Mouse (Mus musculus): ENCODE results near the gene Ptger4. TPM values are rescaled to one million over a fixed set of nuclear protein-coding genes. Genes with fewer than 3 reads are reported as not detected.

The Ptger4 gene
- polyA plus RNA-seq, 1 experiment from 2014 or later, result 3.3 TPM

GRCm38 (mm10) chr15:5157386-5157785, 86.6 kb downstream of the Ptger4 start:
- Histone ChIP-seq H3K9ac (ENCODE audit: low read length) (no peak overlapping the region), H3K4me3 (ENCODE audit: control insufficient read depth in 1 of 2, insufficient read depth in 1 of 2, low read depth in 1 of 2, low read length in 2 of 2) (no peak overlapping the region), H3K4me1 (ENCODE audit: control insufficient read depth in 2 of 2, insufficient read depth in 2 of 2, low read length in 2 of 2) (peaks cover 10 to 20% of the 10 kb centered on the region in 2 experiments), H3K4me2 (ENCODE audit: low read length) (no peak overlapping the region), H3K27ac (replicated peaks in 1 of 2; ENCODE audit: control insufficient read depth in 1 of 2, insufficient read depth in 1 of 2, low read depth in 2 of 2, low read length in 2 of 2) (no peak overlapping the region), H3K9me3 (ENCODE audit: control insufficient read depth, low read length) (no peaks in the 10 kb centered on the region), H3K36me3 (ENCODE audit: control insufficient read depth, insufficient read depth, low read length) (peaks cover 4% of the 10 kb centered on the region; the same call in 1 of the 2 replicates), H3K27me3 (ENCODE audit: control insufficient read depth, insufficient read depth, low read length) (no peaks in the 10 kb centered on the region)
- ATAC-seq (ENCODE audit: insufficient number of reproducible peaks, insufficient read depth, low FRiP score, low read depth), result no peak
- WGBS, result 21% methylated on average over 1 of the region's 1 CpGs

Other genes with a start within 250 kb of the Ptger4 start
- 0.12 TPM in 1 of 2 replicates, not detected in the other for gene C7, start 180.4 kb downstream of the Ptger4 start, polyA plus RNA-seq (2014; fragmentation: Nextera tagmentation; extraction: Ambion mirVana)
- gene Card6, start 135.6 kb downstream of the Ptger4 start, polyA plus RNA-seq (2014; fragmentation: Nextera tagmentation; extraction: Ambion mirVana), result 1.9 and 3.6 TPM in 2 replicates
- 480 and 512 TPM in 2 replicates for gene Rpl37, start 127.5 kb downstream of the Ptger4 start, polyA plus RNA-seq (2014; fragmentation: Nextera tagmentation; extraction: Ambion mirVana)
- 20.9 and 21.3 TPM in 2 replicates for gene Prkaa1, start 100.3 kb downstream of the Ptger4 start, polyA plus RNA-seq (2014; fragmentation: Nextera tagmentation; extraction: Ambion mirVana)
- 36.8 and 39.7 TPM in 2 replicates for gene Ttc33, start 58.7 kb downstream of the Ptger4 start, polyA plus RNA-seq (2014; fragmentation: Nextera tagmentation; extraction: Ambion mirVana)